Mouse (Mus musculus): ENCODE measurements at regions not wholly inside any gene's neighbourhood (a gene's known extent, or its start where the extent isn't known, plus 50 kb on each side); places are given as distances from the start of the nearest gene placed in this dataset.

- no peak for DNase-seq (ENCODE audit: low spot score)
These were observed 52.1 kb upstream of the Fyn start for GRCm38 (mm10) chr10:39316533-39316932.

GRCm38 (mm10) chr10:39315434-39316174 is 53.1 kb upstream of the Fyn start:
- DNase-seq (ENCODE audit: low spot score): no peak

GRCm38 (mm10) chr10:39311501-39311900 is 57.2 kb upstream of the Fyn start:
- DNase-seq (ENCODE audit: low spot score): no peak

- DNase-seq (ENCODE audit: low spot score): no peak
These were observed 60.1 kb upstream of the Fyn start for GRCm38 (mm10) chr10:39308535-39308934.

GRCm38 (mm10) chr10:39292703-39293496 is 75.8 kb upstream of the Fyn start:
- peak; percentile 18 for DNase-seq (ENCODE audit: low spot score)

- no peak for DNase-seq (ENCODE audit: low spot score)
These were observed 76.9 kb upstream of the Fyn start for GRCm38 (mm10) chr10:39291747-39292198.

- no peak for DNase-seq (ENCODE audit: low spot score)
These were observed 77.4 kb upstream of the Fyn start for GRCm38 (mm10) chr10:39291134-39291746.

- DNase-seq (ENCODE audit: low spot score): no peak
These were observed 78.4 kb upstream of the Fyn start for GRCm38 (mm10) chr10:39290245-39290644.

- DNase-seq (ENCODE audit: low spot score): no peak
These were observed 88.2 kb upstream of the Fyn start for GRCm38 (mm10) chr10:39280366-39281000.

- no peak for DNase-seq (ENCODE audit: low spot score)
These were observed 94.5 kb upstream of the Fyn start for GRCm38 (mm10) chr10:39274202-39274601.

GRCm38 (mm10) chr10:39273426-39273825 is 95.2 kb upstream of the Fyn start:
- no peak for DNase-seq (ENCODE audit: low spot score)

- no peak for DNase-seq (ENCODE audit: low spot score)
These were observed 96.2 kb upstream of the Fyn start for GRCm38 (mm10) chr10:39272387-39272949.

- no peak for DNase-seq (ENCODE audit: low spot score)
These were observed 98.2 kb upstream of the Fyn start for GRCm38 (mm10) chr10:39270406-39270805.

GRCm38 (mm10) chr10:39267236-39267635 is 101.4 kb upstream of the Fyn start:
- no peak for DNase-seq (ENCODE audit: low spot score)

- peak; percentile 17 for DNase-seq (ENCODE audit: low spot score)
These were observed 102.2 kb upstream of the Fyn start for GRCm38 (mm10) chr10:39266482-39266881.

GRCm38 (mm10) chr10:39262466-39262865 is 98.9 kb upstream of the Ccn6 start:
- no peak for DNase-seq (ENCODE audit: low spot score)

- DNase-seq (ENCODE audit: low spot score): no peak
These were observed 97.9 kb upstream of the Ccn6 start for GRCm38 (mm10) chr10:39261174-39262145.

GRCm38 (mm10) chr10:39260061-39260460 is 96.5 kb upstream of the Ccn6 start:
- no peak for DNase-seq (ENCODE audit: low spot score)

GRCm38 (mm10) chr10:39257371-39258154 is 94.0 kb upstream of the Ccn6 start:
- no peak for DNase-seq (ENCODE audit: low spot score)

- DNase-seq (ENCODE audit: low spot score): no peak
These were observed 91.0 kb upstream of the Ccn6 start for GRCm38 (mm10) chr10:39254561-39254960.

Data from T-cell, adult 2 months (primary cell).